Mouse (Mus musculus): ENCODE data around the gene Tmod1. TPM values are rescaled to one million over a fixed set of nuclear protein-coding genes. Genes with fewer than 3 reads are reported as not detected.

Gene Tmod1
- polyA plus RNA-seq, 1 experiment from 2014 or later = 217 TPM

GRCm38 (mm10) chr4:46123358-46123757 lies 84.6 kb downstream of the Tmod1 start:
- 95% methylated on average over 6 of the region's 6 CpGs for WGBS
- H3K4me1 ChIP-seq (ENCODE audit: control insufficient read depth, insufficient read depth, low read length) = no peaks in the 10 kb centered on the region
- no peak for ATAC-seq (replicated peaks; ENCODE audit: extremely low read depth, insufficient read depth, low FRiP score)

GRCm38 (mm10) chr4:46126541-46126940 lies 87.8 kb downstream of the Tmod1 start:
- Histone ChIP-seq H3K4me3 (ENCODE audit: low read length) (no peak overlapping the region), H3K4me2 (ENCODE audit: low read depth, low read length) (no peak overlapping the region), H3K36me3 (ENCODE audit: control insufficient read depth, insufficient read depth) (peaks cover 37% of the 10 kb centered on the region), H3K27me3 (ENCODE audit: control insufficient read depth, insufficient read depth, low read length) (no peaks in the 10 kb centered on the region), H3K9me3 (replicated peaks; ENCODE audit: control insufficient read depth, low read length) (no peaks in the 10 kb centered on the region), H3K9ac (ENCODE audit: low read length) (no peak overlapping the region), H3K27ac (ENCODE audit: low read length) (no peak overlapping the region), H3K4me1 (ENCODE audit: control insufficient read depth, insufficient read depth, low read length) (no peaks in the 10 kb centered on the region)
- ATAC-seq (replicated peaks; ENCODE audit: extremely low read depth, insufficient read depth, low FRiP score) = no peak
- 40% methylated on average over 2 of the region's 2 CpGs for WGBS

More at GRCm38 (mm10) chr4:46123358-46123757, 84.6 kb downstream of the Tmod1 start:
- H3K4me2 ChIP-seq (ENCODE audit: low read depth, low read length) = no peak overlapping the region
- no peak overlapping the region for H3K9ac ChIP-seq (ENCODE audit: low read length)
- no peak overlapping the region for H3K27ac ChIP-seq (ENCODE audit: low read length)
- no peaks in the 10 kb centered on the region for H3K27me3 ChIP-seq (ENCODE audit: control insufficient read depth, insufficient read depth, low read length)
- H3K9me3 ChIP-seq (replicated peaks; ENCODE audit: control insufficient read depth, low read length) = no peaks in the 10 kb centered on the region
- H3K4me3 ChIP-seq (ENCODE audit: low read length) = no peak overlapping the region
- peaks cover 38% of the 10 kb centered on the region for H3K36me3 ChIP-seq (ENCODE audit: control insufficient read depth, insufficient read depth)

GRCm38 (mm10) chr4:46129311-46130004 lies 90.7 kb downstream of the Tmod1 start:
- 93% methylated on average over 8 of the region's 8 CpGs for WGBS
- Histone ChIP-seq H3K36me3 (ENCODE audit: control insufficient read depth, insufficient read depth) (peaks cover 39% of the 10 kb centered on the region), H3K27ac (ENCODE audit: low read length) (no peak overlapping the region), H3K4me1 (ENCODE audit: control insufficient read depth, insufficient read depth, low read length) (no peaks in the 10 kb centered on the region), H3K9ac (ENCODE audit: low read length) (no peak overlapping the region), H3K27me3 (ENCODE audit: control insufficient read depth, insufficient read depth, low read length) (no peaks in the 10 kb centered on the region), H3K9me3 (replicated peaks; ENCODE audit: control insufficient read depth, low read length) (no peaks in the 10 kb centered on the region), H3K4me2 (ENCODE audit: low read depth, low read length) (no peak overlapping the region), H3K4me3 (ENCODE audit: low read length) (no peak overlapping the region)
- ATAC-seq (replicated peaks; ENCODE audit: extremely low read depth, insufficient read depth, low FRiP score) = no peak

GRCm38 (mm10) chr4:46130221-46130620 lies 91.5 kb downstream of the Tmod1 start:
- 77% methylated on average over 3 of the region's 3 CpGs for WGBS
- no peak overlapping the region for H3K27ac ChIP-seq (ENCODE audit: low read length)
- H3K27me3 ChIP-seq (ENCODE audit: control insufficient read depth, insufficient read depth, low read length) = no peaks in the 10 kb centered on the region
- ATAC-seq (replicated peaks; ENCODE audit: extremely low read depth, insufficient read depth, low FRiP score) = no peak
- H3K36me3 ChIP-seq (ENCODE audit: control insufficient read depth, insufficient read depth) = peaks cover 37% of the 10 kb centered on the region
- no peaks in the 10 kb centered on the region for H3K4me1 ChIP-seq (ENCODE audit: control insufficient read depth, insufficient read depth, low read length)
- H3K4me2 ChIP-seq (ENCODE audit: low read depth, low read length) = no peak overlapping the region
- no peaks in the 10 kb centered on the region for H3K9me3 ChIP-seq (replicated peaks; ENCODE audit: control insufficient read depth, low read length)
- no peak overlapping the region for H3K9ac ChIP-seq (ENCODE audit: low read length)
- no peak overlapping the region for H3K4me3 ChIP-seq (ENCODE audit: low read length)

DNA sequence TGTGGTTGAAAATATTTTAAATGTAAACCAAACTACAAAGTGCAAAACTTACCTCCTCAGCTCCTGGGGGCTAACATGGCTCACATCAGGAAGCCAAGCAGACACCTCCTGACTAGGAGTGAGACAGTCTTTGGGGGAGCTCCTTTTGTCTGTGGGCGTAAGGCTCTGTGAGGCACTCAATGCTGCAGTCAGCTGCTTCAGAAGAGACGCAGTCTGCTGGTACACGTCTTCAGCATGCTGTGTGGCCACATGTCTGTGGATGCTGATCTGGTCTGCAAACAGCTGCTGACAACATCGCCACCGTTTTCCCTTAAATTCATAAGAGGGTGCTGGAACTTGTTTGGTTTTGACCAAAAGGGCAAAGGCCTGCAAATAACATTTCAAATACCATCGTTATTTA lies 93.1 kb downstream of the Tmod1 start:
- WGBS = 92% methylated on average over 6 of the region's 6 CpGs
- no peak overlapping the region for H3K4me2 ChIP-seq (ENCODE audit: low read depth, low read length)
- H3K27me3 ChIP-seq (ENCODE audit: control insufficient read depth, insufficient read depth, low read length) = no peaks in the 10 kb centered on the region
- H3K9ac ChIP-seq (ENCODE audit: low read length) = no peak overlapping the region
- no peak for ATAC-seq (replicated peaks; ENCODE audit: extremely low read depth, insufficient read depth, low FRiP score)
- H3K4me1 ChIP-seq (ENCODE audit: control insufficient read depth, insufficient read depth, low read length) = no peaks in the 10 kb centered on the region; the same call in 1 of the 2 replicates
- peaks cover 36% of the 10 kb centered on the region for H3K36me3 ChIP-seq (ENCODE audit: control insufficient read depth, insufficient read depth)
- no peaks in the 10 kb centered on the region for H3K9me3 ChIP-seq (replicated peaks; ENCODE audit: control insufficient read depth, low read length)
- H3K4me3 ChIP-seq (ENCODE audit: low read length) = no peak overlapping the region
- H3K27ac ChIP-seq (ENCODE audit: low read length) = no peak overlapping the region

DNA sequence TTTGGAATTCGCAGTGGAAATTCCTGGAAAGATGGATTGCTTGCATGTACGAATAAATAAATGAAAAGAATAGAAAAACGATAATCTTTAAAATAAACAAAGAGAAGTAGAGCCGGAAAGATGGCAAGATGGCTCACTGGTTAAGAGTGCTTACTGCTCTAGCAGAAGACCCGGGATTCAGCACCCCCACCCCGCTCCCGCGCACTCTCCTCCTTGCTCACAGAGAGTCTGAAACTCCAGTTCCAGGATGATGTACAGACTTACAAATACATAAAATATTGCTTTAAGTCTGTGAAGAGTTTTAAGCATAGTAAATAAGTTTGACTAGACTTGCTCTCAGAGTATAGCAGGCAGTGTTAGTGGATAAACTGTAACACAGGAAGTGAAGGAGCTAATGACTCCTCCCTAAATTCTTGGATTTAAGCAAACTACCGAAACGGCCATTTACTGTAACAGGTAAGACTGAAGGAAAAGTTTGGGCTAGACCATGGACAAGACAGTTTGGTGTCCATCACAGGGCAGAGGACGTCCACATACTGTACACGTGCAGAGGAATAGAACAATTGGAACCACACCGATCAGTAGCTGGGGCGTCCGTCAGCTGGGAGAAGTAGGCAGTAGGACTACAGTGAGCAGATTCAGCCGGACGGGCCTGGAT lies 99.0 kb downstream of the Tmod1 start:
- H3K27me3 ChIP-seq (ENCODE audit: control insufficient read depth, insufficient read depth, low read length) = no peaks in the 10 kb centered on the region
- H3K9me3 ChIP-seq (replicated peaks; ENCODE audit: control insufficient read depth, low read length) = no peaks in the 10 kb centered on the region
- peak overlapping the region; percentile 99 for H3K27ac ChIP-seq (ENCODE audit: low read length)
- peaks cover 13% of the 10 kb centered on the region for H3K36me3 ChIP-seq (ENCODE audit: control insufficient read depth, insufficient read depth)
- peak overlapping the region; percentile 94 for H3K4me3 ChIP-seq (ENCODE audit: low read length)
- H3K4me1 ChIP-seq (ENCODE audit: control insufficient read depth, insufficient read depth, low read length) = peaks cover 18% of the 10 kb centered on the region
- WGBS = 6% methylated on average over 17 of the region's 17 CpGs
- H3K4me2 ChIP-seq (ENCODE audit: low read depth, low read length) = peak overlapping the region; percentile 89
- peak overlapping the region; percentile 96 for H3K9ac ChIP-seq (ENCODE audit: low read length)
- ATAC-seq (replicated peaks; ENCODE audit: extremely low read depth, insufficient read depth, low FRiP score) = peak; percentile 47

DNA sequence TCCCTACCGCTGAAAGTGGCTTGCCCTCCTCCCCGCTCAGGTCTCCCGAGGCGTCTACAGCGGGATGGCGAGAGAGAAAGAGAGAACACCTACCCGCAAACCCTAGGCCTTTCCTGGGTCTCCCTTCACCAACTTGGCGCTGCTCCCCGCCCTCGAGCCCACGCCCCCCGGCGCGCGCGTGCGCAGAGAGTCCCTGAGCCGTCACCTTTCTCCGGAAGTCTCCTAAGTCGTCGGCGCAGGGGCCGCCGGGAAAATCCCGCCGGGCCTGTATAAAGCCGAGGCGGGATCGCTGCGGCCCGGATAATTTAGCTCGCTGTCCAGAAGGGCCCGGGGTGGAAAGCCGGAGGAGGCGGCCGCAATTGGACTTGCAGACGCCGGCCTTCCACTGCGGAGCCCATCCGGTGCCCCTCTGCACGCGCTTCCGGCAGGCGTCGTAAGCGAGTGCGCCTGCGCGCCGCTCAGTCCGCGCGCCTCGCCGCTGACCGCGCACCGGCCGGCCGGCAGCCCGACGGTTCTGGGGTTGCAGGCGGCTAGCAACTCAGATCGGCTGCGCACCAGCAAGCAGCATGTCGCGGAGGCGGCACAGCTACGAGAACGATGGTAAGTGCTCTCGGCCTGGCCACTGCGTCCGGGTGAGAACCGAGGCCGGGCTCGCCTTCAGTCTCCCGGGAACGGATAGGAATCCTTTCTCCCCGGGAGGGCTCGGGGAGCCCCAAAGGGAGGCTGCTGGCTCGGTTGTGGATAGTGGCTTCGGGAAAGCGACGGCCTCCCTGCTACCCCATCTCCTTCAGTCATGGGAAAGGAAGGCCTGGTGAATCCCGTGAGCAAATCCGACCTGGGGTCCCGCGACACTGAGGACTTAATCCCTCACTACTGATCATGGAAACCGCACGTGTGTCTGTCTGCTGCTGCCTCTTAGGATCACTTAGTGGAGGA lies 99.8 kb downstream of the Tmod1 start, which contains the start of the genes Ncbp1 and Tstd2:
Gene Ncbp1, plus strand, starts transcription at position 327 of the 936 bp plus-strand sequence.
Gene Tstd2, minus strand, starts transcription at position 408 of the 936 bp plus-strand sequence.
- Histone ChIP-seq H3K9ac (ENCODE audit: low read length) (peak within 1 kb of the TSS; percentile 96), H3K4me3 (ENCODE audit: low read length) (peak within 1 kb of the TSS; percentile 94), H3K4me1 (ENCODE audit: control insufficient read depth, insufficient read depth, low read length) (peaks cover 18% of the 10 kb centered on the region), H3K27ac (ENCODE audit: low read length) (peak within 1 kb of the TSS; percentile 99), H3K9me3 (replicated peaks; ENCODE audit: control insufficient read depth, low read length) (no peaks in the 10 kb centered on the region), H3K27me3 (ENCODE audit: control insufficient read depth, insufficient read depth, low read length) (no peaks in the 10 kb centered on the region), H3K36me3 (ENCODE audit: control insufficient read depth, insufficient read depth) (peaks cover 7% of the 10 kb centered on the region), H3K4me2 (ENCODE audit: low read depth, low read length) (peak within 1 kb of the TSS; percentile 89)
- peak; percentile 87 for ATAC-seq (replicated peaks; ENCODE audit: extremely low read depth, insufficient read depth, low FRiP score)
- WGBS = under 1% methylated on average over 88 of the region's 90 CpGs

DNA sequence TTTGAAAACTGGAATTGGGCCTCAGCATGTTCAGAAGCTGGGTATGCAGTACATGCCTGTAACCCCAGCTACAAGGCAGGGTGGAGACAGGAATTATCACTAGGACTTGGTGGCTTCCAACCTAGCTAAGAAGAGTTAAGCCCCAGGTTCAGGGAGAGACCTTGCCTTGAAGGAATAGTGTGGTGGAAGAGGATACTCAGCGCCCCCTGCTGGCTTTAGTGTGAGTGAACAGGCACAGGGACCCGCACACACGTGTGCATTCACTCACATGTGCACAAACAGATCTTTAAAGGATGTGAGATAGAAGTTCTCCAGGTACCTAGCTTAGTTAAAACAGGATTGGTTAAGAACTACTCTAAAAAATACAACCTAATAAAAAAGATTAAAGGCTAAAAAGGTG lies 105.6 kb downstream of the Tmod1 start:
- Histone ChIP-seq H3K27ac (ENCODE audit: low read length) (no peak overlapping the region), H3K4me2 (ENCODE audit: low read depth, low read length) (no peak overlapping the region), H3K4me1 (ENCODE audit: control insufficient read depth, insufficient read depth, low read length) (peaks cover 10% of the 10 kb centered on the region), H3K9me3 (replicated peaks; ENCODE audit: control insufficient read depth, low read length) (no peaks in the 10 kb centered on the region), H3K4me3 (ENCODE audit: low read length) (no peak overlapping the region), H3K9ac (ENCODE audit: low read length) (no peak overlapping the region), H3K27me3 (ENCODE audit: control insufficient read depth, insufficient read depth, low read length) (no peaks in the 10 kb centered on the region), H3K36me3 (ENCODE audit: control insufficient read depth, insufficient read depth) (peaks cover 11% of the 10 kb centered on the region; the same call in 1 of the 2 replicates)
- ATAC-seq (replicated peaks; ENCODE audit: extremely low read depth, insufficient read depth, low FRiP score) = no peak
- WGBS = 68% methylated on average over 3 of the region's 3 CpGs

Measured in heart, embryonic 16.5 days (tissue).